Mouse (Mus musculus): ENCODE data around the gene Peli3.

The Peli3 gene

DNA sequence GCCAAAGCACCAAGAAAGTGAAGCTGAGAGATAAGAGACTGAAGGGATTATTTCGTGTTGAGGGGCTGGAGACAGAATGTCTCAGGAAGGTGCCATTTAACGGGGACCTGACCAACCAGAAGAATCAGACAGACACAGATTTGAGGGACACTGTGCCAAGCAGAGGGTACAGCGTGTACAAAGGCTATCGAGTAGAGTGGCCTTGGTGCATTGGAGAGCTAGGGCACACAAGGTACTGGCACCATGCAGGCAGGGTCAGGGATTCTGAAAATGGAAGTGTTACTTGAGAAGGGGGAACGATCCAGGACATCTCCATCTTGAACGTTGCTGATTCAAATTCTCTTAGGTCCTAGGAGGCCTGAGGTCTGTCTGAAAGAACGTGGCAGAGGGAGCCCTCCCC is 33.6 kb downstream of the Peli3 start:
- no peak for DNase-seq (ENCODE audit: low spot score in 2 of 2)

- DNase-seq (ENCODE audit: low spot score in 2 of 2): peak; percentile 46 to 74
Measured at GRCm38 (mm10) chr19:4908107-4908506, 34.8 kb downstream of the Peli3 start.

DNA sequence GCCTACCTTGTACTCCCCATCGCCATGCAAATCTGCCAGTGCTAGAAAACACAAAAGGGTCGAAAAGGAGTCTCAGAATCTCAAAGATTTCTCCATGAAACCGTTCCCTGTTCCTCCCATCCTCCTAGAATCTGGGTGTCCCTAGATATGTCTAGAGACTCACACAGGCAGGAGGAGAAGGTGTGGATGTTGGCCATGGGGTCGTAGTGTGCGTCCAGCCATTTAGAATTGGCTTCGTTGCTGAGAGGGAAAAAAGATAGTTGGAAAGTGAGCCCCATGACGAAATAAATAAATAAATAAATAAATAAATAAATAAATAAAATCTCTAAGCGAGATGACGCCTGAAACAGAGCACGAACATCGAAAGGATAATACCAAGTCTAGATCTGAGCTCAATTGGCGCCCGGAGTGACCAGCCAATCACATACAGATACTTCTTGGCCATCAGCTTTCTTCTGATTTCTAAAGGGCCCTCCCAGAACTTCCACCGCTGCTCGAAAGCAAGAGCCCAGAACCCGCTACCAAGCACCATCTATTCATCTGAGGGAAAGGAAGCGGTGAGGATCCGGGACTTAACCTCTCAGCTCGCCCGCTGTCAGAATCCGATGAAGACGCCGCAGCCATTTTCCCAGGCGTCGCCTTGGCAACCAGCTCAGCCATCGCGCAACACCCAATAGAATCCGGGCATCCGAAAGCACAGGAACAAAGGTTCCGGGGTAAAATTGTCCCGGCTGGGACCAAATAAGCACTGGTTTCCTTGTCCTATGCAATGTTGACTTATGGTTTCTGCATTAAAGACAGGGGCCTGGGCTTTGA is 36.7 kb downstream of the Peli3 start, which contains the start of gene Bbs1:
TSS of gene Bbs1 (minus strand) at position 650 of the 816 bp plus-strand sequence.
- peak; percentile 76 to 87 for DNase-seq (ENCODE audit: low spot score in 2 of 2)

DNA sequence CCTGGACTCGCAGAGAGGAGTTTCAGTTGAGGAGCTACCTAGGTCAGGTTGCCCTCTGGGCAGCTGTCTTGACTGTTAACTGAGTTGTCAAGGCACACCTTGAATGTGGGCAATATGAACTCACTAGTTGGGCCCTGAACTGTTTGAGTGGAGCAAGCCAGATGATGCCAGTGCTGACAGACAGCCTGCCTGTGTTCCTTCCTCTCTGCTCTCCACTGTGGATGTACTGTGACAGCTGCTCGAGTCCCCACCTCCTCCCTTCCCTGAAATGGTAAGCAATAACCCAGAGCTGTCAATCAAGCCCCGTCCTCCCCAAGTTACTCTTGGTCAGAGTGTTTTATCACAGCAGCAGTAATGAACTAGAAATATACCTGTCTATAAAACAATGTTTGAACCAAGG is 43.0 kb downstream of the Peli3 start:
- no peak for DNase-seq (ENCODE audit: low spot score in 2 of 2)

- DNase-seq (ENCODE audit: low spot score in 2 of 2): no peak
Measured at GRCm38 (mm10) chr19:4898972-4899371, 44.0 kb downstream of the Peli3 start.

GRCm38 (mm10) chr19:4896780-4897520 is 46.0 kb downstream of the Peli3 start:
- no peak for DNase-seq (ENCODE audit: low spot score in 2 of 2)

- peak in 1 of 2 experiments; percentile 60 for DNase-seq (ENCODE audit: low spot score in 2 of 2)
Measured at GRCm38 (mm10) chr19:4891798-4892197, 51.1 kb downstream of the Peli3 start.

DNA sequence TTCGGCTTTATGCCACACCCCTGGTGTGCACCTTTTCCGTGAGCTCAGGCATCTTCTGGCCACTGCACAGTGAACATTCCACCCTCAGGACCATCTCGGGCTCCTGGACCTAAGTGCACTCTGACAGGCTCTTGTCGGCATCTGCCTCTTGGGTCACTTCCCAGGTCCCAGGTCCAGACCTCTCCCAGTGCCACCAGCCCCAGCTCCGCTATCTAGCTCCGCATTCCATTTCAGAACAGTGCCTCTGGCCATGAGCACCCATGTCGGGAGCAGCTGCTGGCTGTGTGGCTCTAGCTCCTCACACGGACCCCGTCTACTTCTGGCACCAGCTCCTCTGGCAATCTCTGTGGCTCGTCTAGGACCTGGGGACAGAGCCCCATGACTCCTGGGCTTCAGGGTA is 53.1 kb downstream of the Peli3 start:
- no peak for DNase-seq (ENCODE audit: low spot score in 2 of 2)

DNA sequence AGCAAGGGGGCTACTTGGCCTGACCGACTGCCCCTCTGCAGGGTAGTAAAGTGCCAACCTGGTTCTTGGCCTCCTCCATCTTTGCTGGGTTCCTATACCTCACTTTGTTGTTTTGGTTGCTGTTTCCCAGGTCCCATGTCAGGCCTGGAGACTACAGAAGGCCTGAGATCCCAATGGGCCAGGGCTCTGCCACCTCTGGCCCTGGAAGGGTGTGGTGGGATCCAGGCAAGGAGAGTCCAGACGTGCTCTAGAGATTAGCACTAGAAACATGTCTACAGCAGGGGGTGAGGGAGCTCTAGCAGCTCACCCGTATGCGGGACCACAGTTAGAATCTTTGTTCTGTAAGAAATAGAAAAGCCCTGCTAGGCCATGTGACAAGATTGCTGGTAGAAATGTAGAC is 59.0 kb downstream of the Peli3 start:
- peak in 1 of 2 experiments; percentile 44 for DNase-seq (ENCODE audit: low spot score in 2 of 2)

All from spleen, postnatal 10 days (tissue).